Mouse (Mus musculus) liver, adult 2 months (tissue): Measurements from ENCODE around the gene Jak1. TPM values are rescaled to one million over a fixed set of nuclear protein-coding genes. Genes with fewer than 3 reads are reported as not detected.
A peak's percentile ranks its signal among the peaks of the same experiment; 100 is the strongest.

Experiments
- DNase-seq: peaks from one replicate; pipeline ENCODE4 v3.0.0-alpha.2; 2011; ENCODE audit warnings: low read depth, low spot score; ENCODE audit errors: extremely low read depth
- H3K27ac ChIP-seq: fragments of 200-500 bp; replicated peaks from 2 replicates; pipeline ENCODE4 v1.5.1; 2012; ENCODE audit warnings: low read depth, mild to moderate bottlenecking, control low read depth, inconsistent platforms, low read length; ENCODE audit not compliant: insufficient read depth
- H3K27me3 ChIP-seq: fragments of 200-500 bp; 2 replicates; pipeline ENCODE4 v1.6.1; 2012; ENCODE audit warnings: mild to moderate bottlenecking, moderate library complexity, low read length, inconsistent platforms; ENCODE audit not compliant: control insufficient read depth, insufficient read depth
- H3K36me3 ChIP-seq: fragments of 200-500 bp; 2 replicates; pipeline ENCODE4 v1.6.1; 2012; ENCODE audit warnings: low read length, inconsistent platforms; ENCODE audit not compliant: control insufficient read depth, insufficient read depth
- H3K4me1 ChIP-seq: fragments of 200-500 bp; 2 replicates; pipeline ENCODE4 v1.6.1; 2011; ENCODE audit warnings: low read length; ENCODE audit not compliant: control insufficient read depth, insufficient read depth
- H3K4me3 ChIP-seq: fragments of 200-500 bp; 2 replicates; pipeline ENCODE4 v1.5.1; 2011; ENCODE audit warnings: low read depth, mild to moderate bottlenecking, control low read depth, low read length, moderate library complexity; ENCODE audit not compliant: insufficient read depth
- H3K79me2 ChIP-seq: fragments of 200-500 bp; 2 replicates; pipeline ENCODE4 v1.6.1; 2012; ENCODE audit warnings: inconsistent platforms, mild to moderate bottlenecking, low read length, moderate library complexity; ENCODE audit not compliant: control insufficient read depth, insufficient read depth
- H3K9ac ChIP-seq: fragments of 200-500 bp; 2 replicates; pipeline ENCODE4 v1.6.1; 2012; ENCODE audit warnings: low read depth, mild to moderate bottlenecking, control low read depth, inconsistent platforms, low read length
- CTCF ChIP-seq: fragments of 200-500 bp; IDR thresholded peaks from 2 replicates; pipeline ENCODE4 v1.5.1; 2011; ENCODE audit warnings: low read depth, low read length, control low read depth
- POLR2A ChIP-seq: fragments of 200-500 bp; IDR thresholded peaks from 2 replicates; pipeline ENCODE4 v1.6.1; 2011; ENCODE audit warnings: low read length, control low read depth; ENCODE audit not compliant: insufficient read depth; ENCODE audit errors: extremely low read depth
- WGBS: fragments of 180-500 bp; shearing (Covaris S2); methylation state at CpG from one replicate; pipeline ENCODE4 v1.1.7; 2018; 5-methylcytosine and 5-hydroxymethylcytosine counted together
- polyA plus RNA-seq: library from polyadenylated mRNA; depleted of rRNA; stranded (reverse); fragments of >200 nt; gene quantifications from 2 replicates; pipeline ENCODE4 v1.2.3, GENCODE M21; 2012
- total RNA-seq: library from RNA; depleted of rRNA; stranded (reverse); fragments of >200 nt; gene quantifications from 2 replicates; pipeline ENCODE4 v1.2.3, GENCODE M21; 2014

The Jak1 gene
- total and polyA plus RNA-seq, 2 experiments: 21.7 to 67.1 TPM

DNA sequence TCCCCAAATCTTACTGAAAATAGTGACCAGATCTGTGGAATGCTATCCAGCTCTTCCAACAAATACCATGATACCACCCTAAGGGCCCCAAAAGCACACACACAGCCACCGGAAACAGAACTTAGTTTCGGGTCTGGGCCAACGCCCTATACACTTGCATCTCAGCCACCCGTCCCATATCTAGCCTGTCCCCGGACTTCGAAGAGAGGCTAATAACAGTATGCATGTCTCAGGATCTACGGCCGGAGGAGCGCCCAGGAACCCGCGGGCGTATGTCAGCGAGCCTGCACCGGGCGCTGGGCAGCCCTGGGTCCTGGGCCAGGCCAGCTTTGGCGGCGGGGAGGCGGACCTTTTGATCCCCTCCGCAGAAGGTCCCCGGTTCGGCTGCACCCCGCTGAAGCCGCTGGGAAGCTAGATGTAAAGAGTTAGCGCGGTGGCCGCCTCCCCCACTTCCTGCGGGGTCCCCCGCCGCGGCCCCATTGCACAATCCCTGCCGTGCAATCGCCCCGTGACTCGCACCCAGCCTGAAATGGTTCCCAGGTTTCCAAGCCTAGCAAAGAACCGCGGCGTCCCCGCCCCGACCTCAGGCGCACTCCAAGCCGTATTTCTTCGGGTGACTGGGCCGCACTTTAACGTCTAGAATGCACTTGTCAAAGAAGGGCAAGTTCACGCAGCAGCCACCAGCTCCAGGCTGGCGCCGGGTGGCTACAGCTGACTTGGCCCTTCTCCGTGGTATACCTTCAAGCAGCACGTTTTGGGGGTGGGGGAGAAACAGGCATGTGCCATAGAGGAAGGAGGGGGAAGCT is 27.9 kb upstream of the Jak1 start:
- no peaks in the 10 kb centered on the region for H3K36me3 ChIP-seq
- TF ChIP-seq CTCF (no peak), POLR2A (no peak)
- peaks cover 9% of the 10 kb centered on the region for H3K4me1 ChIP-seq
- WGBS: under 1% methylated on average over 48 of the region's 49 CpGs
- peak overlapping the region; percentile 78 for H3K4me3 ChIP-seq
- peak; percentile 67 for DNase-seq
- peak overlapping the region; percentile 95 for H3K27ac ChIP-seq
- H3K27me3 ChIP-seq: no peaks in the 10 kb centered on the region
- H3K9ac ChIP-seq: peak overlapping the region; percentile 88
- no peaks in the 10 kb centered on the region for H3K79me2 ChIP-seq

DNA sequence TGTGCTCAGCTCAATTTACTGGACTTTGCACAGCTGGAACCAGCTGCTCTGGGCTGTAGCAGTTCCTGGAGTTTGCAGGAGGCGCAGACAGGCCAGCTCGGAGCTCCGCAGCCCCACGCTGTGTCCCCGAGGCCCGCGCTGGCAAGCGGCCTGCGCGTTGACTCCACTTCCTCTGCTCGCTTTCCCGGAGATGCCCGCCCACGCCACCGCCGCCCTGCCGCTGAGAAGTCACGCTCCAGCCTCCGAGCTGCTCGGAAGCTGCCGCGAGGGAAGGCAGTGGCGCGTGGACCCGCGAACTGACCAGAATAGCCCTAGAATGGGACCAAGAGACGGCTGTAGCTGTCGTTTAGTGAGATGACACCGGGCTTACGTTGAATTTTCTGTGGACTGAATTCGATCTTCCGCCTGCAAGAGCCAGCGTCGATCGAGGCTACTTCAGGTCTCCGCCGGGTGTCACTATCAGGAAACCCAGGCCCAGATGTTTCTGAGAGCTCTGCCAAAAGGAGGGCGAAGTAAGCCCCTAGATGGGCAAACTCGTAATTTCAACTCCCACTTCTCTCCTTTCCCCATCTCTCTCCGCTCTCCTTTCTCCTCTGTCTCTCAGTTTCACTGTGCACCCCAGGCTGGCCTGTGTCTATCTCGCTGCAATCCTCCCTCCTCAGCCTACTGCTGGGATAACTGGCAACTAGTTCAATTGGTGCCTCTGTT is 27.1 kb upstream of the Jak1 start:
- peak overlapping the region; percentile 88 for H3K9ac ChIP-seq
- peak overlapping the region; percentile 95 for H3K27ac ChIP-seq
- H3K27me3 ChIP-seq: no peaks in the 10 kb centered on the region
- under 1% methylated on average over 41 of the region's 41 CpGs for WGBS
- DNase-seq: peak; percentile 94
- H3K36me3 ChIP-seq: no peaks in the 10 kb centered on the region
- peaks cover 9% of the 10 kb centered on the region for H3K4me1 ChIP-seq
- peak overlapping the region; percentile 78 for H3K4me3 ChIP-seq
- no peaks in the 10 kb centered on the region for H3K79me2 ChIP-seq
- peak; percentile 87 for TF ChIP-seq POLR2A
- no peak; the same call in 1 of the 2 replicates for TF ChIP-seq CTCF

DNA sequence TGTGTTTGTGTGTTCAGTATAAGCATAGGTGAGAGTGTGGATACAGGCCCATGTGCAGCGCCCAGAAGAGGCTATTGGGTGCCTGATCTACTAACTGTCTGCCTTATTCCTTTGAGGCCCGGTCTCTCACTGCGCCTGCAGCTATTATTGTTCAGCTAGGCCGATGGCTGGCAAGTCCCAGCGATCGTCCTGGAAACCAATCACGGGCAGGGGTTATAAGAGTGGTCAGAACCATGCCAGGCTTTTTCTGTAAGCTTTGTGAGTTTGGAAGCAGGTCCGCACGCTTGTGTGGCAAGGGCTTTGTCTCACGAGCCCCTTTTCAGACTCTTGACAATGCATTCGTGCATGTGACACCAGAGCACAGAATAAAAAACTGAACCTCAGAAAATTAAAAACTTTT is 23.2 kb upstream of the Jak1 start:
- Histone ChIP-seq H3K79me2 (no peaks in the 10 kb centered on the region), H3K27ac (no peak overlapping the region), H3K9ac (no peak overlapping the region), H3K4me3 (no peak overlapping the region), H3K36me3 (no peaks in the 10 kb centered on the region), H3K4me1 (peaks cover 4% of the 10 kb centered on the region), H3K27me3 (no peaks in the 10 kb centered on the region)
- WGBS: 95% methylated on average over 11 of the region's 11 CpGs
- no peak for DNase-seq
- TF ChIP-seq POLR2A (no peak), CTCF (no peak)

DNA sequence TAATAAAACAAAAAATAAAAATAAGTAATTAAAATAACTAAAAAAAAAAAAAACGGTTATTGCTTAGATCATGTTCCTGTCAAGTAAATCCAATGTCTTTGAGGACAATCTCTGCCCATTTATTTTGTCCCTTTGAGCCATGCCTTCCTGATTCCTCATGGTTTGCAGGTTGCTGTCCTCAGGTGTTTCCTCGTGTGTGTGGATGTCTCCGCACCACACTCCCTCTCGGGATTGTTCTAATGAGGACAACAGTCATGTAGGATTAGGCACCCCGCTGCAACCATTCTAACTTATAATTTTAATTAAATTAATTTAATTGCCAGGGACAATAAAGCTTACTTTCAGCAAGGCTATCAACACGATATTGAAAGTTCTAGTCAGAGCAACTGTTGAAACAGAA is 21.5 kb upstream of the Jak1 start:
- Histone ChIP-seq H3K4me1 (peaks cover 8% of the 10 kb centered on the region; the same call in 1 of the 2 replicates), H3K27me3 (no peaks in the 10 kb centered on the region), H3K36me3 (no peaks in the 10 kb centered on the region), H3K9ac (no peak overlapping the region), H3K4me3 (no peak overlapping the region), H3K79me2 (no peaks in the 10 kb centered on the region), H3K27ac (no peak overlapping the region)
- 93% methylated on average over 6 of the region's 6 CpGs for WGBS
- TF ChIP-seq CTCF: no peak
- TF ChIP-seq POLR2A: no peak
- no peak for DNase-seq

DNA sequence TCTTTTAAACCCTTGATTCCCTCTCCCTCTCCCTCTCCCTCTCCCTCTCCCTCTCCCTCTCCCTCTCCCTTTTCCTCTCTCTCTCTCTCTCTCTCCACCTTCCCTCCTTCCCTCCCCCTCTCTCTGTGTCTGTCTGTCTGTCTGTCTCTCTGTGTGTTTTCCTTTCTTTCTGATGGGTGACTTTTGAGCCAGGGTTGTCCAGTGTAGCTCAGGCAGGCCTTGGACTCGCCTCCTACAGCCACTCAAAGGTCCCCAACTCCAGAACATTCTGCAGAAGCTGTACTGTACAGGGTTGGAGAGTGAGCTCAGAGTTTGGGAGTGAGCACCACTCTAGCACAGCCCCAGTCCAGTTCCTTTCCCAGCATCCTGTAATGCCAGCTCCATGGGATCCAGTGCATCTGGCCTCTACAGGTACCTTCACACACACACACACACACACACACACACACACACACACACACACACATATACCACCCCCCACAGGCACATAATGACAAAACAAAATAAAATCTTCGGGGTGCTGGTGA is 20.9 kb upstream of the Jak1 start:
- H3K79me2 ChIP-seq: no peaks in the 10 kb centered on the region
- no peak overlapping the region for H3K27ac ChIP-seq
- 75% methylated on average over 2 of the region's 2 CpGs for WGBS
- no peaks in the 10 kb centered on the region for H3K27me3 ChIP-seq
- no peaks in the 10 kb centered on the region for H3K36me3 ChIP-seq
- no peak overlapping the region for H3K9ac ChIP-seq
- no peak for DNase-seq
- TF ChIP-seq POLR2A (no peak), CTCF (no peak)
- H3K4me3 ChIP-seq: no peak overlapping the region
- peaks cover 5% of the 10 kb centered on the region; the same call in 1 of the 2 replicates for H3K4me1 ChIP-seq
